Mouse (Mus musculus) embryonic facial prominence, embryonic 12.5 days (tissue): ENCODE results near the gene Trim80. TPM values are rescaled to one million over a fixed set of nuclear protein-coding genes. Genes with fewer than 3 reads are reported as not detected.
"Not testable (repeated sequence)": the region's sequence is repeated elsewhere in the genome, so short reads cannot be mapped to it uniquely, and the experiment has no call there.

ENCODE experiments used
- ATAC-seq: fragments of 200-750 bp; cut with Nextera tagmentation; 2 replicates; pipeline ENCODE4 v1.8.0; 2017; ENCODE audit not compliant: insufficient number of reproducible peaks, insufficient read depth, low FRiP score, low TSS enrichment
- H3K27ac ChIP-seq: fragments of 300-500 bp; sonication (generic); 2 replicates; pipeline ENCODE4 v1.5.1; 2016; ENCODE audit warnings: mild to moderate bottlenecking
- H3K27me3 ChIP-seq: fragments of 300-500 bp; sonication (generic); 2 replicates; pipeline ENCODE4 v1.6.1; 2016; ENCODE audit warnings: mild to moderate bottlenecking, moderate library complexity
- H3K36me3 ChIP-seq: fragments of 300-500 bp; sonication (generic); 2 replicates; pipeline ENCODE4 v1.6.1; 2016; ENCODE audit warnings: mild to moderate bottlenecking
- H3K4me1 ChIP-seq: fragments of 300-500 bp; sonication (generic); 2 replicates; pipeline ENCODE4 v1.6.1; 2016
- H3K4me2 ChIP-seq: fragments of 300-500 bp; sonication (generic); replicated peaks from 2 replicates; pipeline ENCODE4 v1.6.1; 2016; ENCODE audit warnings: mild to moderate bottlenecking, moderate library complexity
- H3K4me3 ChIP-seq: fragments of 300-500 bp; sonication (generic); 2 replicates; pipeline ENCODE4 v1.5.1; 2016; ENCODE audit warnings: mild to moderate bottlenecking
- H3K9ac ChIP-seq: fragments of 300-500 bp; sonication (generic); 2 replicates; pipeline ENCODE4 v1.6.1; 2016; ENCODE audit warnings: mild to moderate bottlenecking, moderate library complexity
- H3K9me3 ChIP-seq: fragments of 300-500 bp; sonication (generic); 2 replicates; pipeline ENCODE4 v1.6.1; 2016; ENCODE audit warnings: mild to moderate bottlenecking, moderate library complexity
- WGBS: fragments of 180-500 bp; shearing (Covaris S2); methylation state at CpG from one replicate; pipeline ENCODE4 v1.1.7; 2016; 5-methylcytosine and 5-hydroxymethylcytosine counted together
- microRNA-seq: library from miRNA; unstranded; fragments of <30 nt; microRNA quantifications from one replicate; pipeline ENCODE4, GENCODE M21; 2017
- polyA plus RNA-seq: library from polyadenylated mRNA; unstranded; fragments of >200 nt; fragmentation: Nextera tagmentation; extraction: Ambion mirVana; gene quantifications from 2 replicates; pipeline ENCODE4 v1.2.1, GENCODE M21; 2016

The Trim80 gene
- polyA plus RNA-seq, 1 experiment from 2014 or later = not detected

- Histone ChIP-seq H3K27ac (peak overlapping the region; percentile 50; the same call in 1 of the 2 replicates), H3K4me1 (peaks cover 9% of the 10 kb centered on the region), H3K9me3 (no peaks in the 10 kb centered on the region), H3K36me3 (peaks cover 8% of the 10 kb centered on the region; the same call in 1 of the 2 replicates), H3K4me3 (no peak overlapping the region), H3K4me2 (no peak overlapping the region), H3K27me3 (no peaks in the 10 kb centered on the region), H3K9ac (no peak overlapping the region)
- 41% methylated on average over 12 of the region's 12 CpGs for WGBS
- ATAC-seq = 0 out of 2 replicates have a peak, but pooled peaks have one; percentile 38
Measured at GRCm38 (mm10) chr11:115485155-115485554, 44.8 kb downstream of the Trim80 start.

- H3K9ac ChIP-seq = no peak overlapping the region
- H3K4me2 ChIP-seq = no peak overlapping the region
- H3K9me3 ChIP-seq = no peaks in the 10 kb centered on the region
- ATAC-seq = no peak
- no peak overlapping the region for H3K27ac ChIP-seq
- H3K4me3 ChIP-seq = no peak overlapping the region
- H3K27me3 ChIP-seq = no peaks in the 10 kb centered on the region
- peaks cover 22% of the 10 kb centered on the region for H3K4me1 ChIP-seq
- H3K36me3 ChIP-seq = peaks cover 8% of the 10 kb centered on the region; the same call in 1 of the 2 replicates
- WGBS = 86% methylated on average over 19 of the region's 19 CpGs
Measured at GRCm38 (mm10) chr11:115488551-115489104, 48.3 kb downstream of the Trim80 start.

GRCm38 (mm10) chr11:115490441-115491355 lies 50.4 kb downstream of the Trim80 start:
- peak overlapping the region; percentile 65 for H3K4me3 ChIP-seq
- H3K4me1 ChIP-seq = peaks cover 13% of the 10 kb centered on the region
- peak overlapping the region; percentile 87; the same call in 1 of the 2 replicates for H3K27ac ChIP-seq
- ATAC-seq = peak; percentile 31
- no peaks in the 10 kb centered on the region for H3K27me3 ChIP-seq
- H3K9ac ChIP-seq = peak overlapping the region; percentile 67
- H3K4me2 ChIP-seq = peak overlapping the region; percentile 80
- WGBS = 22% methylated on average over 25 of the region's 25 CpGs
- H3K9me3 ChIP-seq = no peaks in the 10 kb centered on the region
- peaks cover 8% of the 10 kb centered on the region; the same call in 1 of the 2 replicates for H3K36me3 ChIP-seq

- Histone ChIP-seq H3K36me3 (peaks cover 8% of the 10 kb centered on the region; the same call in 1 of the 2 replicates), H3K27me3 (no peaks in the 10 kb centered on the region), H3K4me3 (peak within 1 kb of the TSS; percentile 65), H3K9me3 (no peaks in the 10 kb centered on the region), H3K4me2 (peak within 1 kb of the TSS; percentile 80), H3K27ac (peak within 1 kb of the TSS; percentile 87; the same call in 1 of the 2 replicates), H3K9ac (peak within 1 kb of the TSS; percentile 67), H3K4me1 (peaks cover 13% of the 10 kb centered on the region)
- peak; percentile 79 for ATAC-seq
- under 1% methylated on average over 43 of the region's 43 CpGs for WGBS
Measured at GRCm38 (mm10) chr11:115491356-115492083, 51.2 kb downstream of the Trim80 start, which contains the start of gene Nt5c. Nt5c (minus strand) TSS chr11:115491862.

- peak overlapping the region; percentile 65 for H3K4me3 ChIP-seq
- WGBS = 41% methylated on average over 6 of the region's 6 CpGs
- no peaks in the 10 kb centered on the region for H3K27me3 ChIP-seq
- H3K9me3 ChIP-seq = no peaks in the 10 kb centered on the region
- peaks cover 13% of the 10 kb centered on the region for H3K4me1 ChIP-seq
- no peak for ATAC-seq
- H3K27ac ChIP-seq = no peak overlapping the region
- peaks cover 15% of the 10 kb centered on the region for H3K36me3 ChIP-seq
- peak overlapping the region; percentile 80 for H3K4me2 ChIP-seq
- peak overlapping the region; percentile 67; the same call in 1 of the 2 replicates for H3K9ac ChIP-seq
Measured at GRCm38 (mm10) chr11:115492387-115492786, 52.0 kb downstream of the Trim80 start.

GRCm38 (mm10) chr11:115496559-115496958 lies 56.2 kb downstream of the Trim80 start:
- peaks cover 44% of the 10 kb centered on the region for H3K36me3 ChIP-seq
- not testable (repeated sequence) for H3K4me2 ChIP-seq, H3K4me1 ChIP-seq, H3K27me3 ChIP-seq, ATAC-seq, H3K4me3 ChIP-seq, H3K9me3 ChIP-seq, H3K9ac ChIP-seq, H3K27ac ChIP-seq
- 91% methylated on average over 9 of the region's 9 CpGs for WGBS

Small RNA genes lying within 50 kb of the gene (microRNA-seq; reads per million reads assigned to microRNA genes)
- gene Mir3968 = not detected

Other genes starting within 250 kb of the Trim80 start
- 0.06 TPM in 1 of 2 replicates, not detected in the other for gene Grin2c, start 173.3 kb upstream of the Trim80 start, polyA plus RNA-seq
- gene Fdxr, start 163.5 kb upstream of the Trim80 start, polyA plus RNA-seq = 14.6 and 17.3 TPM in 2 replicates
- 0.20 and 0.28 TPM in 2 replicates for gene Fads6, start 142.9 kb upstream of the Trim80 start, polyA plus RNA-seq
- 0.19 TPM in 1 of 2 replicates, not detected in the other for gene Otop2, start 133.4 kb upstream of the Trim80 start, polyA plus RNA-seq
- 0.10 and 0.32 TPM in 2 replicates for gene Ush1g, start 118.5 kb upstream of the Trim80 start, polyA plus RNA-seq
- gene Otop3, start 105.8 kb upstream of the Trim80 start, polyA plus RNA-seq = not detected in 2 replicates
- 7.7 and 7.9 TPM in 2 replicates for gene Hid1, start 72.8 kb upstream of the Trim80 start, polyA plus RNA-seq
- gene Cdr2l, start 58.6 kb upstream of the Trim80 start, polyA plus RNA-seq = 19.7 and 20.6 TPM in 2 replicates
- 170 and 181 TPM in 2 replicates for gene Mrpl58, start 36.8 kb upstream of the Trim80 start, polyA plus RNA-seq
- gene Atp5h, start 20.6 kb upstream of the Trim80 start, polyA plus RNA-seq = 867 and 893 TPM in 2 replicates
- 24.5 and 26.1 TPM in 2 replicates for gene Kctd2, start 20.4 kb upstream of the Trim80 start, polyA plus RNA-seq
- gene Slc16a5, start 21.9 kb downstream of the Trim80 start, polyA plus RNA-seq = 0.22 and 0.28 TPM in 2 replicates
- gene Armc7, start 35.1 kb downstream of the Trim80 start, polyA plus RNA-seq = 10.3 and 10.7 TPM in 2 replicates
- gene Nt5c, start 51.3 kb downstream of the Trim80 start, polyA plus RNA-seq = 73.7 and 80.6 TPM in 2 replicates
- gene Jpt1, start 73.8 kb downstream of the Trim80 start, polyA plus RNA-seq = 591 and 626 TPM in 2 replicates
- 1,276 and 1,289 TPM in 2 replicates for gene Sumo2, start 95.7 kb downstream of the Trim80 start, polyA plus RNA-seq
- gene Nup85, start 123.9 kb downstream of the Trim80 start, polyA plus RNA-seq = 192 and 205 TPM in 2 replicates
- gene Mrps7, start 163.4 kb downstream of the Trim80 start, polyA plus RNA-seq = 95.9 and 108 TPM in 2 replicates
- 22.5 and 29.1 TPM in 2 replicates for gene Gga3, start 163.5 kb downstream of the Trim80 start, polyA plus RNA-seq
- gene Mif4gd, start 172.4 kb downstream of the Trim80 start, polyA plus RNA-seq = 16.6 and 17.6 TPM in 2 replicates
- 23.8 and 29.5 TPM in 2 replicates for gene Slc25a19, start 187.8 kb downstream of the Trim80 start, polyA plus RNA-seq